Mouse (Mus musculus) lung, adult 2 months (tissue): Measurements from ENCODE around the gene Prmt9.

ENCODE experiments used
- CTCF ChIP-seq: fragments of 200-500 bp; IDR thresholded peaks from 2 replicates; pipeline ENCODE4 v1.5.1; 2011; ENCODE audit warnings: mild to moderate bottlenecking, low read length, control low read depth; ENCODE audit not compliant: insufficient read depth
- POLR2A ChIP-seq: fragments of 200-500 bp; IDR thresholded peaks from 2 replicates; pipeline ENCODE4 v1.6.1; 2011; ENCODE audit warnings: low read depth, mild to moderate bottlenecking, control low read depth, low read length, borderline replicate concordance; ENCODE audit errors: extremely low read depth

GRCm38 (mm10) chr8:77520601-77521000 is 28.6 kb upstream of the Prmt9 start:
- no peak for TF ChIP-seq CTCF
- no peak for TF ChIP-seq POLR2A
